ENCODE assay signal across 8 mouse cellular contexts in the genomic region with DNA sequence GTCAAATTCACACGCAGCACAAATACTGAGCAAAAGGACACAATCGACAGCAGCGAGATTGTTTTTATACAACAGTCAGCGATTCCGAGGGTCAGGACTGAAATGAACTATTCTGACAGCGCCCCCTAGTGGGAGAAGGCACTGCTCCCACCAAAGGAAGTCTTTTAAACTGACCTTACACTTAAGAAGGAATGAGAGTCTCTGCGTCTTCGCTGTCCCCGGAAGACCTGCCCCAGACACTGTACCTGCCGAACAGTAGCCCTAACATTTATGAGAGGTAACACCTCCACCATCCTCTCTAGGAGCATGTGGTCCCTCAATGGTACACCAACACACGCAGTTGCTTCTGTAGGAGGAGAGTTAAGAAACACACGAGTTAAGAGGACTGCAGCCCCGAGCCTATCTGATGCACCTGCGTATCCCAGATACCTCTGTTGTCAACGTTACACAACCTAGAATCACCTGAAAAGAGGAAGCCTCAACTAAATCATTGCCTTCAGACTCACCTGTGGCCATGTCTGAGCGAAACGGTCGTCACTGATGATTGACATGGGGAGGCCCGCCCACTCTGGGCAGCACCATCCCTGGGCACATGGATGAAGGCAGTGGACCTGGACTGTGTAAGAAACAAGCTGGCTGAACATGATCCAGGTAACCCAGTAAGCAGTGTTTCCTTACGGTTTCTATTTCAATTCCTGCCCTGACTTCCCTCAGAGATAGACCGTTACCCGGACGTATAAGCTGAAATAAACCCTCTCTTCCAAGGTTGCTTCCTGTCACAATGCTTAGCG.
DNase-seq lines count a peak whose midpoint lies in the region; ATAC-seq and TF ChIP-seq lines count a peak whose summit lies in the region.

No protein-coding gene starts in this region.

- H3K36me3 ChIP-seq in kidney, embryonic 14.5 days (ENCODE audit: control insufficient read depth, insufficient read depth, low read length) = peaks cover 10% of the 10 kb centered on the region; the same call in 1 of the 2 replicates
- peaks cover 10% of the 10 kb centered on the region for H3K36me3 ChIP-seq in limb, embryonic 13.5 days
- H3K36me3 ChIP-seq in midbrain, postnatal 0 days (ENCODE audit: insufficient read depth, low read length) = no peaks in the 10 kb centered on the region
- no peaks in the 10 kb centered on the region for H3K36me3 ChIP-seq in splenic B cell, adult 2 months (ENCODE audit: control insufficient read depth, insufficient read depth, low read length, poor library complexity, severe bottlenecking)

- 57% methylated on average over 24 of the region's 24 CpGs for WGBS in kidney, embryonic 14.5 days
- 60% methylated on average over 24 of the region's 24 CpGs for WGBS in limb, embryonic 13.5 days
- 59% methylated on average over 24 of the region's 24 CpGs for WGBS in midbrain, postnatal 0 days

- no peaks in the 10 kb centered on the region for H3K9me3 ChIP-seq in kidney, embryonic 14.5 days (ENCODE audit: control insufficient read depth, low read length)
- H3K9me3 ChIP-seq in limb, embryonic 13.5 days = no peaks in the 10 kb centered on the region
- no peaks in the 10 kb centered on the region for H3K9me3 ChIP-seq in midbrain, postnatal 0 days (ENCODE audit: low read length)

- peak; percentile 71 to 91 for DNase-seq in heart, adult 18-20 months
- no peak for DNase-seq in heart, postnatal 25 days (ENCODE audit: low spot score)
- peak; percentile 88 for DNase-seq in gastrocnemius, postnatal 10 days
- DNase-seq in midbrain, postnatal 0 days (ENCODE audit: low spot score) = peak; percentile 95
- peak; percentile 11 for DNase-seq in splenic B cell, adult 2 months (ENCODE audit: low read depth, low spot score)

- no peak overlapping the region for H3K27ac ChIP-seq in kidney, embryonic 14.5 days (ENCODE audit: low read depth, low read length)
- H3K27ac ChIP-seq in limb, embryonic 13.5 days = no peak overlapping the region
- no peak overlapping the region for H3K27ac ChIP-seq in midbrain, postnatal 0 days (ENCODE audit: low read depth, low read length)

- no peak overlapping the region for H3K4me3 ChIP-seq in kidney, embryonic 14.5 days (ENCODE audit: low read length)
- no peak overlapping the region for H3K4me3 ChIP-seq in limb, embryonic 13.5 days
- H3K4me3 ChIP-seq in midbrain, postnatal 0 days (ENCODE audit: low read depth, low read length) = no peak overlapping the region

- no peak overlapping the region for H3K4me2 ChIP-seq in kidney, embryonic 14.5 days (replicated peaks; ENCODE audit: low read depth, low read length)
- H3K4me2 ChIP-seq in limb, embryonic 13.5 days (replicated peaks) = no peak overlapping the region
- H3K4me2 ChIP-seq in midbrain, postnatal 0 days (ENCODE audit: low read depth, low read length, poor library complexity, severe bottlenecking) = peak overlapping the region; percentile 24; the same call in 1 of the 2 replicates

- H3K9ac ChIP-seq in kidney, embryonic 14.5 days (ENCODE audit: low read depth, low read length) = no peak overlapping the region
- H3K9ac ChIP-seq in limb, embryonic 13.5 days = no peak overlapping the region
- H3K9ac ChIP-seq in midbrain, postnatal 0 days (replicated peaks; ENCODE audit: low read length, poor library complexity, severe bottlenecking) = no peak overlapping the region

- no peaks in the 10 kb centered on the region for H3K27me3 ChIP-seq in kidney, embryonic 14.5 days (ENCODE audit: control insufficient read depth, insufficient read depth, low read length)
- no peaks in the 10 kb centered on the region; the same call in 1 of the 2 replicates for H3K27me3 ChIP-seq in limb, embryonic 13.5 days
- no peaks in the 10 kb centered on the region for H3K27me3 ChIP-seq in midbrain, postnatal 0 days (ENCODE audit: insufficient read depth, low read length)
- no peaks in the 10 kb centered on the region for H3K27me3 ChIP-seq in splenic B cell, adult 2 months (ENCODE audit: control insufficient read depth, insufficient read depth, low read length, poor library complexity, severe bottlenecking)

- intact Hi-C loops in heart, postnatal 25 days (cut with DNase I) = loop anchor here (2.0 to 10.0 kb wide), 3 partner anchors 129 to 815 kb away; no protein-coding TSS in a partner anchor

- peak; percentile 92 for TF ChIP-seq CTCF in midbrain, postnatal 0 days (IDR thresholded peaks at IDR 0.05)

- peak; percentile 77 for ATAC-seq in common myeloid progenitor, adult 5-6 weeks (replicated peaks; ENCODE audit: low read depth, poor library complexity, severe bottlenecking)
- ATAC-seq in kidney, embryonic 14.5 days (ENCODE audit: low FRiP score, low TSS enrichment) = peak; percentile 42
- ATAC-seq in limb, embryonic 13.5 days (ENCODE audit: low FRiP score, low read depth) = peak; percentile 58
- ATAC-seq in midbrain, postnatal 0 days (ENCODE audit: low FRiP score) = peak; percentile 46

- 0 out of 2 replicates have a peak, but pooled peaks cover 4% of the 10 kb centered on the region for H3K4me1 ChIP-seq in kidney, embryonic 14.5 days (ENCODE audit: control insufficient read depth, insufficient read depth, low read length)
- H3K4me1 ChIP-seq in limb, embryonic 13.5 days = no peaks in the 10 kb centered on the region
- H3K4me1 ChIP-seq in midbrain, postnatal 0 days (ENCODE audit: insufficient read depth, low read length) = no peaks in the 10 kb centered on the region
